Mouse (Mus musculus): Measurements from ENCODE around the gene Usp4. TPM values are rescaled to one million over a fixed set of nuclear protein-coding genes. Genes with fewer than 3 reads are reported as not detected.
A peak's percentile ranks its signal among the peaks of the same experiment; 100 is the strongest.

Usp4 gene
- polyA plus RNA-seq, 1 experiment from 2014 or later = 38.2 TPM

DNA sequence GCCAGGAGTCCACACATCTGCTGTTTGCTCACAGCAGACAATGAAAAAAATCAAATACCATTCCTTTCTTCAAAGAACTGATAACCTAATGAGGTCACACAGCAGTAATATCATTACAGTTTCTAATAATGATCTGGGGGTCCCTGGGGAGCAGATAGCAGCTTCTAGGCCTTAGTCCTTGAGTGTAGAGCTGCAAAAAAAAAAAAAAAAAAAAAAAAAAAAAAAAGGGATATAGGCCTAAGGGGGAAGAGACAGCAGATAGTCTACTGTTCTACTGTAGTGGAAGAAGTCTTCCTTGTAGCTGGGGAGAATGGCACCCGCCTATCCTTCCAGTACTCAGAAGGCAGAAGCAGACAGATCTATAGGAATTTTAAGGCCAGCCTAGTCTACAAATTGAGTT lies 47.8 kb downstream of the Usp4 start:
- no peak for TF ChIP-seq EP300 (IDR thresholded peaks at IDR 0.05; ENCODE audit: low read depth)
- no peak for TF ChIP-seq CTCF (IDR thresholded peaks at IDR 0.05; ENCODE audit: low read depth)
- ATAC-seq (no peak), DNase-seq (no peak)
- peaks cover 20% of the 10 kb centered on the region for H3K36me3 ChIP-seq (replicated peaks; ENCODE audit: insufficient read depth, low read length)
- H3K27me3 ChIP-seq (ENCODE audit: insufficient read depth, low read length) = no peaks in the 10 kb centered on the region
- H3K4me1 ChIP-seq (ENCODE audit: insufficient read depth) = no peaks in the 10 kb centered on the region
- H3K4me2 ChIP-seq (ENCODE audit: low read depth, low read length) = no peak overlapping the region
- 90% methylated on average over 1 of the region's 1 CpGs for WGBS (ENCODE audit: insufficient replicate concordance)
- no peak overlapping the region for H3K4me3 ChIP-seq (ENCODE audit: low read depth, low read length)
- no peaks in the 10 kb centered on the region for H3K9me3 ChIP-seq (ENCODE audit: low read length)
- no peak overlapping the region for H3K9ac ChIP-seq (replicated peaks)
- no peak overlapping the region for H3K27ac ChIP-seq (ENCODE audit: low read depth)

GRCm38 (mm10) chr9:108398324-108398723 lies 50.7 kb downstream of the Usp4 start:
- 93% methylated on average over 3 of the region's 3 CpGs for WGBS (ENCODE audit: insufficient replicate concordance)
- TF ChIP-seq CTCF (IDR thresholded peaks at IDR 0.05; ENCODE audit: low read depth) (no peak), EP300 (IDR thresholded peaks at IDR 0.05; ENCODE audit: low read depth) (no peak)
- Histone ChIP-seq H3K27ac (ENCODE audit: low read depth) (no peak overlapping the region), H3K36me3 (replicated peaks; ENCODE audit: insufficient read depth, low read length) (no peaks in the 10 kb centered on the region), H3K9ac (replicated peaks) (no peak overlapping the region), H3K9me3 (ENCODE audit: low read length) (no peaks in the 10 kb centered on the region), H3K4me3 (ENCODE audit: low read depth, low read length) (no peak overlapping the region), H3K4me1 (ENCODE audit: insufficient read depth) (no peaks in the 10 kb centered on the region), H3K27me3 (ENCODE audit: insufficient read depth, low read length) (no peaks in the 10 kb centered on the region), H3K4me2 (ENCODE audit: low read depth, low read length) (no peak overlapping the region)
- ATAC-seq (no peak), DNase-seq (no peak)

DNA sequence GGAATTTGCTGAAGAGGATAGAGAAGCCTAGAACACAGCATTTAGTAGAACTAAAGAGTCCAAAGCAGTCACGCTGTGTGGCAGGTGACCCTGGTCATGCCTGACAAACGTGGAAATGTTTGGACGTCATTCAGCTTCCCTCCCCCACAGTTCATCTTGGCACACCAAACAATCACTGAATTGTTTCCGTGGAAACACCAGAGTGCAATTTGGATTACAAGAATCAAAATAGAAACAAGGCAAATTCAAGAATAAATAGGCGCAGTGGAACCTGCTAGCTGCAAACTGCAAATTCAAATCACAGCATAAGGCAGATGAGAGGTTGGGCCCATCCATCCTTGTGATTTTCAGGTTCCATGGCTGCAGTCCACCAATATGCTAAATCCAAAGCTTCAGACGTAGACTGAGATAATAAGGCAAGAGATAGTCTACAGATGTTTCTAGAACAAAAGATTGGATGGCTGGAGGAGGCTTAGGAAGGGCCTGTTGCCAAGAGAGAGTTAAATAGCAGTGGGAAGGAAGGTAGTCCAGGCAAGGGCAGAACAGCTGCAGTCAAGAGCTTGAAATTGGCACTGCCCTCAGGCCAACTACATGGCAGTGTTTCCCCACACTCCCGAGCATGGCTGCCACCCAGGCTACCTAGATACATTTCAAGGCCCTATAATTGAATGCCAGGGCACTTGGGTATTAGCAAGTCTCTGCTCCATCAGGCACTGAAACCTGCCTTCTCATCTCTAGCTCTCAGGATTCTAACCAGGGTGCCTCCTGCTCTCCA lies 53.7 kb downstream of the Usp4 start:
- no peak for DNase-seq
- Histone ChIP-seq H3K9me3 (ENCODE audit: low read length) (no peaks in the 10 kb centered on the region), H3K27ac (ENCODE audit: low read depth) (no peak overlapping the region), H3K4me2 (ENCODE audit: low read depth, low read length) (no peak overlapping the region), H3K4me1 (ENCODE audit: insufficient read depth) (no peaks in the 10 kb centered on the region; the same call in 1 of the 2 replicates), H3K27me3 (ENCODE audit: insufficient read depth, low read length) (no peaks in the 10 kb centered on the region), H3K4me3 (ENCODE audit: low read depth, low read length) (no peak overlapping the region), H3K9ac (replicated peaks) (no peak overlapping the region), H3K36me3 (replicated peaks; ENCODE audit: insufficient read depth, low read length) (no peaks in the 10 kb centered on the region)
- 76% methylated on average over 7 of the region's 7 CpGs for WGBS (ENCODE audit: insufficient replicate concordance)
- TF ChIP-seq EP300 (IDR thresholded peaks at IDR 0.05; ENCODE audit: low read depth) = no peak
- no peak for TF ChIP-seq CTCF (IDR thresholded peaks at IDR 0.05; ENCODE audit: low read depth)
- no peak for ATAC-seq

DNA sequence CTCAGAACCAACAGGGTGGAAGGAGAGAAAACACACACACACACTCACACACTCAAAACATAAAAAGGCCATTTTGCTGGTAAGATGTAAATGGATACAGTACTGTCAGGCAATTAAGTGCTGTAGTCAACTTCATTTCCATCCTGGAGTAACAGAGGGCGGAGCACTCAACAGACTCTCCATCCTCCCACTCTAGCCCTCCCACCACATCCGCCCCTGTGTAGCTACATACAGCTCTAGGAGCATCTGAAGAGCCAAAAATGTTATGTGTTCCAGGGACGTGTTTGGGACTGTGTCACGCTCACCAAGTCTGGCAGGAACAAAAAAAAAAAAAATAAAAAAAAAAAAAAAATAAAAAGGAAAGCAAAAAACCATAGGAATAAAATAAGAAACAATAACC lies 55.4 kb downstream of the Usp4 start:
- Histone ChIP-seq H3K36me3 (replicated peaks; ENCODE audit: insufficient read depth, low read length) (no peaks in the 10 kb centered on the region), H3K4me3 (ENCODE audit: low read depth, low read length) (no peak overlapping the region), H3K27me3 (ENCODE audit: insufficient read depth, low read length) (no peaks in the 10 kb centered on the region), H3K9me3 (ENCODE audit: low read length) (no peaks in the 10 kb centered on the region), H3K27ac (ENCODE audit: low read depth) (no peak overlapping the region), H3K4me2 (ENCODE audit: low read depth, low read length) (no peak overlapping the region), H3K9ac (replicated peaks) (no peak overlapping the region), H3K4me1 (ENCODE audit: insufficient read depth) (no peaks in the 10 kb centered on the region; the same call in 1 of the 2 replicates)
- no peak for TF ChIP-seq EP300 (IDR thresholded peaks at IDR 0.05; ENCODE audit: low read depth)
- TF ChIP-seq CTCF (IDR thresholded peaks at IDR 0.05; ENCODE audit: low read depth) = no peak
- DNase-seq (no peak), ATAC-seq (no peak)
- WGBS (ENCODE audit: insufficient replicate concordance) = 81% methylated on average over 4 of the region's 4 CpGs

GRCm38 (mm10) chr9:108404451-108404850 lies 56.8 kb downstream of the Usp4 start:
- H3K9me3 ChIP-seq (ENCODE audit: low read length) = no peaks in the 10 kb centered on the region
- no peaks in the 10 kb centered on the region for H3K36me3 ChIP-seq (replicated peaks; ENCODE audit: insufficient read depth, low read length)
- ATAC-seq (peak; percentile 31; the same call in 1 of the 2 replicates), DNase-seq (no peak)
- H3K4me1 ChIP-seq (ENCODE audit: insufficient read depth) = no peaks in the 10 kb centered on the region; the same call in 1 of the 2 replicates
- no peak for TF ChIP-seq EP300 (IDR thresholded peaks at IDR 0.05; ENCODE audit: low read depth)
- H3K4me2 ChIP-seq (ENCODE audit: low read depth, low read length) = no peak overlapping the region
- no peak overlapping the region for H3K4me3 ChIP-seq (ENCODE audit: low read depth, low read length)
- H3K27ac ChIP-seq (ENCODE audit: low read depth) = no peak overlapping the region
- no peaks in the 10 kb centered on the region for H3K27me3 ChIP-seq (ENCODE audit: insufficient read depth, low read length)
- no peak overlapping the region; the same call in 1 of the 2 replicates for H3K9ac ChIP-seq (replicated peaks)
- WGBS (ENCODE audit: insufficient replicate concordance) = 46% methylated on average over 8 of the region's 8 CpGs

DNA sequence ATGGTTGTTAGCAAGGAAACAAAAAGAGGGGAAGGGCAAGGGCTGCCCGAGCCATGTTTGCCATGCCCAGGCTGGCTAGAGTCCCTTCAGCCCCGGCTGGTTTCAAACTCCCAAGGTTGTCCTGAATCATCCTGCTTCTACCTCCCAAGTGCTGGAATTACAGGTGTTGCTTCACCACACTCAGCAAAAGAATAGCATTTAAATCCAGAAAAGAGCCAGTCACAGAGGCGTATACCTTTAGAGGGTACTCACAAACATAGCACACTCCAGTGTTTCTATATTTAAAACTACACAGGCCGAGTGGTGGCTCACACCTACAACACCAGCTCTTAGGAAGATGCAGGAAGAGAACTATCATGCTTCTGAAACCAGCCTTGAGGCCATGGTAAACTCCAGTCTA lies 61.9 kb downstream of the Usp4 start:
- Histone ChIP-seq H3K36me3 (replicated peaks; ENCODE audit: insufficient read depth, low read length) (no peaks in the 10 kb centered on the region), H3K9me3 (ENCODE audit: low read length) (no peaks in the 10 kb centered on the region), H3K4me1 (ENCODE audit: insufficient read depth) (no peaks in the 10 kb centered on the region; the same call in 1 of the 2 replicates), H3K27me3 (ENCODE audit: insufficient read depth, low read length) (no peaks in the 10 kb centered on the region), H3K9ac (replicated peaks) (no peak overlapping the region), H3K4me3 (ENCODE audit: low read depth, low read length) (no peak overlapping the region), H3K4me2 (ENCODE audit: low read depth, low read length) (no peak overlapping the region), H3K27ac (ENCODE audit: low read depth) (no peak overlapping the region)
- TF ChIP-seq CTCF (IDR thresholded peaks at IDR 0.05; ENCODE audit: low read depth) = no peak
- TF ChIP-seq EP300 (IDR thresholded peaks at IDR 0.05; ENCODE audit: low read depth) = no peak
- 84% methylated on average over 4 of the region's 4 CpGs for WGBS (ENCODE audit: insufficient replicate concordance)
- ATAC-seq = no peak
- DNase-seq = no peak
